Mouse (Mus musculus) monocyte, adult 5-6 weeks (primary cell): ENCODE measurements around the gene Arf1. TPM values are rescaled to one million over a fixed set of nuclear protein-coding genes. Genes with fewer than 3 reads are reported as not detected.
"Not testable (repeated sequence)": the region's sequence is repeated elsewhere in the genome, so short reads cannot be mapped to it uniquely, and the experiment has no call there.

ENCODE experiments used
- ATAC-seq: fragments of 153-309, 156-312 bp; replicated peaks from 2 replicates; pipeline ENCODE4 v1.8.0; 2017; ENCODE audit warnings: mild to moderate bottlenecking; ENCODE audit not compliant: low TSS enrichment, insufficient number of reproducible peaks, severe bottlenecking, poor library complexity, low FRiP score
- total RNA-seq: library from RNA; stranded (forward); fragments of 200-1000, 200-491, 200-594 nt; gene quantifications from 3 replicates; pipeline ENCODE4 v1.2.3, GENCODE M21; 2017

Gene Arf1
- total RNA-seq, 1 experiment from 2014 or later = 405 TPM

GRCm38 (mm10) chr11:59227604-59228121 is 407 bp downstream of the Arf1 start:
- ATAC-seq = no peak

GRCm38 (mm10) chr11:59226787-59227603 is 1.1 kb downstream of the Arf1 start:
- no peak for ATAC-seq

- no peak for ATAC-seq
Measured at GRCm38 (mm10) chr11:59226251-59226650, 1.8 kb downstream of the Arf1 start.

GRCm38 (mm10) chr11:59225167-59225566 is 2.9 kb downstream of the Arf1 start:
- ATAC-seq = no peak

- no peak for ATAC-seq
Measured at GRCm38 (mm10) chr11:59224470-59224869, 3.6 kb downstream of the Arf1 start.

GRCm38 (mm10) chr11:59224025-59224424 is 4.0 kb downstream of the Arf1 start:
- no peak for ATAC-seq

GRCm38 (mm10) chr11:59222306-59222705 is 5.8 kb downstream of the Arf1 start:
- no peak for ATAC-seq

GRCm38 (mm10) chr11:59221604-59222003 is 6.5 kb downstream of the Arf1 start:
- ATAC-seq = peak; percentile 38; the same call in 1 of the 2 replicates

- ATAC-seq = no peak
Measured at GRCm38 (mm10) chr11:59219064-59219463, 9.0 kb downstream of the Arf1 start.

GRCm38 (mm10) chr11:59218389-59218998 is 9.6 kb downstream of the Arf1 start:
- no peak for ATAC-seq

GRCm38 (mm10) chr11:59216955-59217354 is 11.1 kb downstream of the Arf1 start:
- no peak for ATAC-seq

- ATAC-seq = no peak
Measured at GRCm38 (mm10) chr11:59212892-59213494, 15.1 kb downstream of the Arf1 start.

GRCm38 (mm10) chr11:59212320-59212719 is 15.8 kb downstream of the Arf1 start:
- ATAC-seq = peak; percentile 49

GRCm38 (mm10) chr11:59211561-59211960 is 16.5 kb downstream of the Arf1 start:
- ATAC-seq = not testable (repeated sequence)

- no peak for ATAC-seq
Measured at GRCm38 (mm10) chr11:59210020-59210419, 18.1 kb downstream of the Arf1 start.

GRCm38 (mm10) chr11:59209580-59209979 is 18.5 kb downstream of the Arf1 start:
- no peak for ATAC-seq

- ATAC-seq = peak; percentile 53
Measured at GRCm38 (mm10) chr11:59209003-59209441, 19.0 kb downstream of the Arf1 start.

GRCm38 (mm10) chr11:59208153-59208831 is 19.8 kb downstream of the Arf1 start, which contains the start of gene 2310033P09Rik:
Gene 2310033P09Rik (plus strand): TSS chr11:59208321.
- ATAC-seq = peak; percentile 58
